Mouse (Mus musculus) left cerebral cortex, postnatal 4 days (tissue): Measurements from ENCODE around the gene Atp2a2. TPM values are rescaled to one million over a fixed set of nuclear protein-coding genes. Genes with fewer than 3 reads are reported as not detected.

ENCODE experiments used
- DNase-seq: peaks from one replicate; pipeline ENCODE4 v3.0.0-alpha.2; 2022
- intact Hi-C: fragments of 180-260 bp; cut with DNase I; formaldehyde crosslinking; loops from one replicate; pipeline ENCODE4 v1.15.1; 2025
- total RNA-seq, 2 experiments: library from RNA; stranded (reverse); gene quantifications; 2 replicates each; pipeline ENCODE4 v1.2.3; 2021

Atp2a2 gene
- total RNA-seq, 2 experiments from 2014 or later = 385 to 392 TPM

DNA sequence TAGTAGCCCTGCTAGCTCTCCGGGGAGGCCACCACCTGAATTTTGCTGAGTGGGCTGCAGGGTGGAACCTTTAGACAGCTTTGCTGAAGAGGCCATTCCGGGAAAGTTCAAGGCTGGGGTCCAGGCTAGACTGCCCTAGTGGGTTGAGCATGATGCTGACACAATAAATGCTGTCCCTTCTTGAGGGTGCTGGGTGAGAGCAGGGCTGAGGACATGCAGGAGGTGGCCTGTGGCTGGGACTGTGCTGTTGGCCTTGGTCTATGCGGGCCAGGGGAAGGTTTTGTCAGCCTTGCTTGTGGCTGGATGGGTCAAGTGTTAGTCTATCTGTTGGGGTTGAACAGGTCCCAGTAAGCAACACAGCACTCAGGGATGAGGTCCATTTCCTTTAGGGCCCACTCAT is 47.1 kb downstream of the Atp2a2 start:
- no peak for DNase-seq
- intact Hi-C loops = no loop called here

DNA sequence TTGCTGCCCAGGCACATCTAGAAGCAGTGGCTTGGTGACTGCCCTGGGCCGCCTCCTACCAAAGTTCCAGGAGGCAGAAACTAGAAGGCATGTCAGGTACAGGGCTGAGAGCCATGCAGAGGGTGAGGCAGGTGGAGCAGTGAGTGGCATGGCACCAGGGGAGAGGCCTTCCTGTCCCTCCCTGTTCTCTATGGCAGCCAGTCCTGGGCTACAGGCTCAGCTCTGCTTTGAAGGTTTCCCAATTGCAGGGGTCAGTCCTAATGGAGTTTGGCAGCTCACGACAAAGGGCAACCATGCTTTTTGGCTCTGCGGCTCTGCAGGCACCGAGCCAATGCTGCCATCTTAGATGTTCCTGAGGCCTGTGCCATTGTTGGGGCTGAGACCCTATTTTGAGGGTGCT is 47.6 kb downstream of the Atp2a2 start:
- no peak for DNase-seq
- intact Hi-C loops = no loop called here

DNA sequence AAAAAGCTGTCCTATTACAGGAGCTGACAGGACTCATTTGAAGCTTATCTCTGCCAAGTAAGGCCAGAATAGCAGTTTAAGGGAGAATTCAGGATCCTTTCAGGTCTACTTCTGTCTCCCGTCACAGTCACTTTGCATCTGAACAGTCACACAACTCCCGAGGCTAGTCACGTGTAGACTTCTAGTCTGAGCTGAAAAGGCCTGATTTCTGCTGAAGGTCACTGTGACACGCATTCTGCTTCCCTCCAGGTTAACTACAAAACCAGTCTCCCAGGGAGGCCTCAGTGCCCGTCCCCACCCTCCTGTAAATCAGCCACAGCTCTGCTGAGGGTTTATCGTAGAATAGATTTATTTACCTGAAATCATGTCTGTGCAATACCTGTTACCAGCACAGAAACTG is 48.8 kb downstream of the Atp2a2 start:
- intact Hi-C loops = no loop called here

DNA sequence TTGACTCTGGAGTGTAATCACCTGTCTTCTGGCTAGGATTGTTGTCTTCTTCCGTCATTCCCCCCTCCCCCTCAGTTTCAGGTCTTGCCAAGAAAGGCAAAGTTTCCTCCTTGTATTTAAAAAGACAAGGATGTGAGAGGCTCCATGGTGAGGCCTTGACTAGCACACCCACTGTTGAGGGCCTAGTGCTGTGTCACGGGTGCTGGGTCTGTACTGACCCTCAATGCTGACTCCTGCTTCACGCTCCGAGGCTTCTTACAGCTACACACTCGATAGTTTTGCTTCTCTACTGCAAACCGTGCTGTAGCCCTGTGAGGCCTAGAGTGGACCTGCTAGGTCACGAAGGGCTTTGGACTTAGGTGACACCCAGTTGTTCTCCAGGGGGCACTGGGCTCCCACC is 49.8 kb downstream of the Atp2a2 start:
- DNase-seq = no peak
- intact Hi-C loops = no loop called here

More for the DNA sequence above, 48.8 kb downstream of the Atp2a2 start:
- DNase-seq = no peak

DNA sequence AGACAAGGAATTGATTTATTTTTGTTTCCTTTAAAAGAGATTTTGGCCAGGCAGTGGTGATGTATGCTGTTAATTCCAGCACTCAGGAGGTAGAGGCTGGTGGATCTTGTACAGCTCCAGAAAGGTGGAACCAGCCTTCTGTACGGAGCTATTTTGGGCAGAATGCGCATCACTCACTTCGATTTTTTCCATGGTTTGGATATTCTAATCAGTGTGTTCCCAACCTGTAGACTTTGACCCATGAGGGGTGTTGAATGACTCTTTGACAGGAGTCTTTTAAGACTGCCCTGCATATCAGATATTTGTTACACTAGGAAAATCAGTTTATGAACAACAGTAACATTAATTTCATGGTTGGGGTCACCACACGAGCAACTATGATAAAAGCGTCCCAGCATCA is 50.7 kb downstream of the Atp2a2 start:
- DNase-seq = no peak
- intact Hi-C loops = no loop called here

DNA sequence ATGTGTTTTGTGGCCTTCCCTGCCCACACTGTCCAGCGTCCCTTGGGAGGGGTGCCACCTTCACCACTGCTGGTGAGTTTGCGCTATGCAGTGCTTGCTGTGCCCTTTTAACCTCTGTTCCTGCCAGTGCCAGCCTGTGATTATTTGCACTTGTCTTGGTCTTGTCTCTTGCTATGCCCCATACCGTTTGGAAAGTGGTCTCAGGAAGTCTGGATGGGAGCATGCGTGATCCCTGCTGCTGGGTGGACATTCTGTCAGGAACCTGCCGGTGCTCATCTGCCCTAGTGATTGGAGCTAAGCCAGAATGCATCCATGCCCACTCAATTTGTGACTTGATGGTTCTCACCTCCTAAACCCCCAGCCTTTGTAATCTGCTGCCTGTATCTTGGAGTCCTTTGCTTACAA is 51.1 kb downstream of the Atp2a2 start:
- intact Hi-C loops = no loop called here
- DNase-seq = no peak

DNA sequence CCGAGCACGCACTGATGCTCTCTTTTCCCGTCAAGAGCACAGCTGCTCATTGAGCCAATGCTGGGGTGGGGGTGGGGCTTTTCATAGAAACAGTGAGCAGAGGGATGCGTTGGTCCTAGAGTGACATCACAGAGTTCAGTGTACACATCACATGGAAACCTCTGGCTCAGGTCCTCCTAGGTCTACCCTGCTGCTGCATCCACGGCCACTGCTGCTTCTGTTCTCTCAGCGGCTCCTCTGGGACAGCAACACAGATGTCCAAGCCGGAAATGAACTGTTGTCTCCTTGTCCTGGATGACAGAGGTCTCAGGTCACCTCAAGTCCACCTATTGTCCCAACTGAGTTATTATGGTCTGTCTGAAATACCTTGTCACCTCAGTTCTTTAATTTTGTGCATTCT is 52.1 kb downstream of the Atp2a2 start:
- DNase-seq = no peak
- intact Hi-C loops = no loop called here

DNA sequence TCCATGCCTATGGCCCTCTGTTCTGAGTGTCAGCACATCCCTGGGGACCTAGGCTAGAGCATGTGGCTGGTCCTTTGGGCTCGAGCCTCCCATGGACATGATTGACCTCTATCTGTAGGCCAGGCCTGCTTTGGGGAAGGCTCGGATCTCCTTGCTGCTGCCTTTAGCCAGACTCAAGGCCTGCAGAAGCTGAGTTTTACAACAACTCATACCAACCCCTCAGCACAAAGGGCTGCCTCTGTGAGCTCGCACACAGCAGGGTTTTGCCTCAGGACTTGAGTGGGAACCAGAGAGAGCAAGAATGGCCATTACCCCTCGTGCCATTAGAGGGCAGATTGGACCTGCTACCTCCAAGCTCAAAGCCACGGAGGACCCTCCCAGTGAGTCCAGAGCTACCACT is 53.2 kb downstream of the Atp2a2 start:
- intact Hi-C loops = no loop called here
- no peak for DNase-seq

DNA sequence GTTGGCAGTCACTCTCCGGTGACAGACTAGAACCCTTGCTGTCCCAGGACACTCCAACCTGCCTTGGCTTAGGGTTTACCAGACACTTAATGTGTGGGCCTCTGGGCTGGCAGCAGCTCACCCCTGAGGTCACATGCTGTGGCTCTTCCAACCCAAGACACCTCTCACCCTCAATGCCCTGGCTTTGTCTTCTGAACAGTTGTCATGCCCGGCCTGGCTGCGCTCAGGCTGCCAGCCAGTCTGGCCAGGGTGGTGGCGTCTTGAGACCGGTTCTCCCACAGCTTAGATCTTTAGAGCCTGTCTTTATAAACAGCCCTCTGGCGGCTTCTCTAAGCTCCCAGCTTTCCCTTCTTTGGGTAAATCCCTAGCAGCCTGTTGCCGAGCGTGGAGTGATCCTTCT is 54.2 kb downstream of the Atp2a2 start:
- no peak for DNase-seq
- intact Hi-C loops = no loop called here

DNA sequence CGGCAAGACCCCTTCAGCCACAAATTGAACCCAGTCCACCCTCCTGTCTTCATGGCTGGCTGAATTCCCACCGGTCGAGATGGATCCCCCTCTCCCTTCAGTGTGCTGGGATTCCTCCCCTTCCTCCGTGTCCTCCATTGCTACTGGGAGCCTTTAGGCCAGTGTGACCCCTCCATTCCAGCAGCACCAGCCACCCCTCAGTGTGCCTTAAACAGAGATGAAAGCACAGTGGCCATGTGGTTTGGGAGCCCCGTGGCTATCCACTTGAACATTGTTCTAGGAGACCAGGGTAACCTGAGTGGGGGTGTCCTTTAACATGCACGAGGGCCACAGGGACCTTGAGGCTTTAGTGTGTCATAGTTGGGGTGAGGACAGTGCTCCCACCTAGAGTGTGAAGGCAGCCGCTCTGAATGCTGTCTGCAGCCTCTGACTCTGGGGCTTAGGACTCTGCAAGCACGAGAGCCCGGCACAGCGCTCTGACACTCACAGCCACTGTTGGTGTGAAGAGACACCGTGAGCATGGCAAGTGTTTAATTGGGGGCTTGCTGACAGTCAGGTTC is 56.9 kb downstream of the Atp2a2 start:
- no peak for DNase-seq
- intact Hi-C loops = no loop called here

DNA sequence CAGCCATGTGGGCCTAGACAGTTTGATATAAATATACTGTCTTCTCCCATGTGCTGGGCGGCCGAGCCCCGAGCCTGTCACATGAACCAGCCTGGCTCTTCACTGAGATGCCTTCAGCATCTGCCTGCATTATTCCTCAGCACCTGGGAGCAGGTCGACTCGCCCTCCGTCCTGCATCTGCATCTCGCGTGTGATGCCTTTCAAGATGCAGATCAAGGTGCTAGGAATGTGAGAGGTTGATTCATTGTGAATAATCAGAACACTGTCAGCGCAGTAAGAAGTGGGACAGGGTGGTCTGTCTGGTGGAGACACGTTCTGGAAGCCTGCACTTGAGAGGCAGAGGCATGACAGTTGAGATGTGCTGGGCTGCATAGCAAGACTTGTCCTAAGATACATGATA is 57.5 kb downstream of the Atp2a2 start:
- intact Hi-C loops = no loop called here
- DNase-seq = no peak

DNA sequence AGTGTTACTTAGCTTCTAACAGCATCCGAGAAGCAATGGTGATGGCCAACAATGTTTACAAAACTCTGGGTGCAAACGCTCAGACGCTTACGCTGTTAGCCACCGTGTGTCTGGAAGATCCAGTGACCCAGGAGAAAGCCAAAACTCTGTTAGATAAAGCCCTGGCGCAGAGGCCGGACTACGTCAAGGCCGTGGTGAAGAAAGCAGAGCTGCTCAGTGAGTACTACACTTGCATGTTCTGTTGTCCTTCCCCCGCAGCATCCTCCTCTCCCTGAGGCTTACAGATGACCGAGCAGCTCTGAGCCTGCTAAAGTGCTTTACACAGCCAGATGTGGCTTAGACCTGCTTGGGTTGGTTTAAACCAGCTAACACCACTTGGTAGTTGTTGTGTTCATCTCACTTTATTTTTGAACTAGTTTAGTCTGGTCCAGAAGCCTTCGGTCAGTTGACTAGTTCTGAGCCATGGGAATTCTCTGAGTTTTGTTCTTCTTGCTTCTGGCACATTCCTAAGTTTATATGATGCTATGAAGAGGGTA is 61.9 kb downstream of the Atp2a2 start:
- intact Hi-C loops = no loop called here
- no peak for DNase-seq

DNA sequence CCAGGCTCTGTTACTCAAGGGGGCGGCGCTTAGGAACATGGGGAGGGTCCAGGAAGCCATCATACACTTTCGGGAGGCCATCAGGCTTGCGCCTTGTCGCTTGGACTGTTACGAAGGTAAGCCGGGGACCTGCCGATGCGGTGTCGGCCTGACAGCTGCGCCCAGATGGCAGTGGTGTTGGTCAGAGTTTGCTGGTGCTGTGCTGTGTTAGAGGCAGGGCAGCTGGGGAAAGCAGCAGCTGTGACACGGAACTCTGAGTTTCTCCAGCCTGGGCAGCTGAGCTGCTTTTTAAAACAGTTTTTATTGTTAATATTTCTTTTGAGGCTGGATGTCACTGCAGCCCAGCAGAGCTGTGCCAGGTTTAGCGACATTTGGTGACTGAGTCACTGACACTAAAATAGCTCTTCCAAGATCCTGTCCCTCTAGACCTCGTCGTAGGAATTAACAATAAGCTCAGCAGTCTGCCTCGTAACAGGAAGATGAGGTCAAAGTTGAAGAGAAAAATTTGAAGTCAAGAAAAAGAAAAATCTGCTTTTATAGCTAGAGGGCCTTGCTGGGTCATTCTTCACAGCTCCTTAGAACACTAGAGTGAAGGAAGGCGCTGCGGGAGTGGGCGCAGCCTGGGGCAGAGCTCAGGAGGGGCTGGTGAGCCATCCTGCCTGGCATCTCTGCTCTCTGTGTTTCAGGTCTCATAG is 62.5 kb downstream of the Atp2a2 start:
- no peak for DNase-seq
- intact Hi-C loops = loop anchor here (10.0 kb wide), 1 partner anchor 285 kb away; no protein-coding TSS in a partner anchor

DNA sequence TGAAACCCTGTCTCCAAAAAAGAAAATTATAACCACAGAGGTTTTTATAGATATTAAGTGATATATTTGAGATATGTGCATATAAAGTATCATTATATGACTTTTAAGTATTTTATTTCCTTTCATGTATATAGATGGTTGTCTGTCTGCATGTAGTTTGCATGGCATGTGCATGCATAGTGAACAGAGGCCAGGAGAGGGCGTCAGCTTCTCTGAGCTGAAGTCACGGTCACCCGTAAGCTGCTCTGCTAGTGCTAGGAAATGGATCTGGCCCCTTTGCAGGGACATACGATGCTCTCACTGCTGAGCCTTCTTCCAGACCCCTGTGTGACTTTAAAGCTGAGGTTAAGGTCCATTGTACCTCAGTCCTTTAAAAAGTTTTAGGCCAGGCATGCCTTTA is 67.5 kb downstream of the Atp2a2 start:
- intact Hi-C loops = loop anchor here (10.0 kb wide), 1 partner anchor 290 kb away; no protein-coding TSS in a partner anchor

DNA sequence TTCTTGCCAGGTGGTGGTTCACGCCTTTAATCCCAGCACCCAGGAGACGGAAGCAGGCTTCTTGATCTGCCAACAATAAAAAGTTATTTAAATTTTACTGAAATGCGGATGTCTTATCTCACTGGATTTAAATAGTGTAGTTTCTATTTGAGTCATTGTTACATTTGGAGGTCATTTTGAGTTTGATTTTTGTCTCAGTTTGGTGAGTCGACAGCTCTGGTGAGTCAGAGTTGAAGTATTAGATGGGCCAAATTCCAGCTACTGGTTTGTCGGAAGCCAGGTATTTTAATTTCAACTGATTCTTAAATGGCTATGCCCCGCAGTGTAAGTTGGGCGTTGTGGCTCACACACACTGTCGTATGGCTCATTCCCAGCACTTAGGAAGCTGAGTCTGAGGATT is 70.8 kb downstream of the Atp2a2 start:
- intact Hi-C loops = loop anchor here (10.0 kb wide), 1 partner anchor 294 kb away; no protein-coding TSS in a partner anchor
- DNase-seq = no peak

More for the DNA sequence above, 67.5 kb downstream of the Atp2a2 start:
- DNase-seq = no peak

DNA sequence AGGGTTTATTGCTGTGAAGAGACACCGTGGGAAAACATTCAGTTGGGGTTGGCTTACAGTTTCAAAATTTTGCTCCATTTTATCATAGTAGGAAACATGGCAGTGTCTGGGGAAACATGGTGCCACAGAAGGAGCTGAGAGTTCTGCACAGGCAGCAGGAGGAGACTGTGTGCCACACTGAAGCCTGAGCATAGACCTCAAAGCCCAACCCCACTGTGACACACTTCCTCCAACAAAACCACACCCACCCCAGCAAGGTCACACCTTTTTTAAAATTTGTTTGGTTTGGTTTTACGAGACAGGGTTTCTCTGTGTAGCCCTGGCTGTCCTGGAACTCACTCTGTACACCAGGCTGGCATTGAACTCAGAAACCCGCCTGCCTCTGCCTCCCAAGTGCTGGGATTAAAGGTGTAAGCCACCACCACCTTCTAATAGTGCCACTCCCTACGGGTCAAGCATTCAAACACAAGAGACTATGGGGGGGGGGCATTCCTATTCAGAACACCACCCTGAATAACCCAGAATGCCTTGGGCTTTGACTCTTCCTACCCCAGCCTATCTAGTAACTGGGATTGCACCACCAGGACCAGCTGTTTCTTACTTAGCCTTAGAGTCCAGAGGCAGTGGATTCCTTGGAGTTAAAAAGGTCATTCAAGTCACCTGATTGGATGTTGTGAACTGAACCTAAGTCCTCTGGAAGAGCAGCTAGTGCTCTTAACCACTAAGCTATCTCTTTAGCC is 71.8 kb downstream of the Atp2a2 start:
- no peak for DNase-seq
- intact Hi-C loops = loop anchor here (10.0 kb wide), 1 partner anchor 295 kb away; no protein-coding TSS in a partner anchor

DNA sequence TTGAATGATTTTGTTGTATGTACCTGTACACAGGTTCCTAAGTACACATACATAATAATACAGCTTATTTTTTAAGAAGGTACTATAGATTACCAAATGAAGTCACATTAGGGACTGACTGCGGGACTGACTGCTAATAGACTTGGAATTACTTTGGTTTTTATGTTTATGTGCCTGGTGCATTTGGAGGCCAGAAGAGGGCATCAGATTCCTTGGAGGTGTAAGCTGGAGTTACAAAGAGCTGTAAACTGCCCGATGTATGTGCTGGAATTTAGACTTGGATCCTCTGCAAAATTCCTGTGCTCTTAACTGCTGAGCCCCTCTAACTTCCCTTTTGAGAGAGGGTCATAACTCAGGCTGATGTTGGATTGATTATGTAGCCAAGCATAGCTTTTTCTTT is 76.5 kb downstream of the Atp2a2 start:
- DNase-seq = no peak
- intact Hi-C loops = no loop called here

DNA sequence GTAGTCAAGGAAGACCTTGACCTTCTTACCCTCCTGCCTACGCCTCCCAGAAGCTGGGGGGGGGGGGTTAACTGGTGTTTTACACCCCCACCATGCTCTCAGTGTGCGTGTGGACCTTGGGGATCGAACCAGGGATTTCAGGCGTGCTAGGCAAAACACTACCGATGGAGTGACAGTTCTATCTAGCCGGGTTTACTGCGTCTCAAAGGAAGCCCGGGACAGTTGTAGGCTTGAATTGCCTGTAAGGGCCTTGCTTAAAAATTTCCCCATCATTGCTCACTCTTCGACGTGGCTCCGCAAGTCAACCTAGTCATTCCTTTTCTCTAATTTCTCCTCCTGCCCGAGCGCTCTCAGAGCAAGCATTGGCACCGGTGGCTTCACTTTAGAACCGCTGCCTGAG is 78.9 kb downstream of the Atp2a2 start:
- intact Hi-C loops = no loop called here

DNA sequence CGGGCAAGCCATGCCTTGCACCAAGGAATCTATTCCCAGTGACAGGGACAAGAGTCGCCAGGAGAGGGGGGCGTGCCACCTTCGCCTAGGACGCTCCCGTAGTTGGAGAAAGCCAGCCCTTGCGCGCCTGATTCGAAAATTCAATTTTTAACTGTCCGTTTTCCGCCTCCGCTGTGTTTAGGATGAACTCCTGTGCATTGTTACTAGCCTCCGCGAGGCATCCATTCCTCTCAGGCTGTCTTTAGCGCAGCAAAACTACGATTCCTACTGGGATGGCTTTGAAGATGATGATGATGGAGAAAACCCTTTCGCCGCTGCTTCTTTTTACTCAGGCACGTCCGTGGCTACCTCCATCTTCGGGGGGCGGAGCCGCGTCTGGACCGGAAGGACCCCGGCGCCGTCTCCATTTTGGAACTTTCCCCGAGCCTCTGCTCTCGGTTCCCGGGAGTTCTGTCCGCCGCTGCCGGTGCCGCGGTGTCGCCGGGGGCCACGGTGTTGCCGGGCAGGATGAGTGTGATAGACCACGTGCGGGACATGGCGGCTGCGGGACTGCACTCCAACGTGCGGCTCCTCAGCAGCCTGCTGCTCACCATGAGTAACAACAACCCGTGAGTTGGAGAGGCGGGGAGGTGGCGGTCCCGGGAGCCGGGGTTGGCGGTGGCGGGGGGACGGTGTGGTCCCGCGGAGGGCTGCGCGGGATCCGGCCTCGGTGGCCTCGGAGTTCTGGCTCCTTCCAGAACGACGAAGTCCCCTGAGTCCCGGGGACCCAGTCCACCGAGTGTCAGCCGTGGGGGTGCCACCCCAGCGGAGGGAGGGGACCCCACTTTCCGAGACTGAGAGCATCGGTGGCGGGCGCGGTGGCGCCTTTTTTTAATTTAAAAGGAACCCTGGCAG is 79.7 kb downstream of the Atp2a2 start:
- intact Hi-C loops = no loop called here
- DNase-seq = peak; percentile 89

More for the DNA sequence above, 78.9 kb downstream of the Atp2a2 start:
- no peak for DNase-seq

DNA sequence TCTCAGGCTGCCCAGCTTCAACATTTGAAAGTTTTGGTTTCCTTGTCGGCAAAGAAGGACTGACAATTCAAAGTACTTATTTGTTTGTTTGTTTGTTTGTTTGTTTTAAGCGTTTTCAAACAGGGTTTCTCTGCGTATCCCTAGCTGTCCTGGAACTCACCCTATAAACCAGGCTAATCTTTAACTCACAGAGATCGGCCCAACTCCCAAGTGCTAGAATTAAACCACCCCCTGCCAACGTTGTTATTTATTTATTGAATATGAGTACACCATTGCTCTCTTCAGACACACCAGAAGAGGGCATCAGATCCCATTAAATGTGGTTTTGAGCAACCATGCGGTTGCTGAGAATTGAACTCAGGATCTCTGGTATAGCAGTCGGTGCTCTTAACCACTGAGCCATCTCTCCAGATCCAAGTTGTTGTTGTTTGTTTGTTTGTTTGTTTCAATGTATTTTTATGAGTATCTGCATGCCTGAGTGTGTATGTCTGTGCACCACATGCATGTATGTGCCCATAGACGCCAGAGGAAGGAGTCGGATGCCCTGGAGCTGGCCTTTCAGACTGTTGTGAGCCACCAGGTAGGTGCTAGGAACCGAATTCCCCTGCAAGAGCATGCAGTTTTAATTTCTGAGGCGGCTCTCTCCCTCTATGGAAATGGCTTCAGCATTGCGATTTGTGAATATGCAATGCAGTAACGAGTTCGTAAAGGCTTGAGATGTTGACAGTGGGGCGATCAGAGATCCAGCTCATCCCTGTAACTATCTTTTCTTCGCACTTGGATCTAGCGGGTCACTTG is 80.6 kb downstream of the Atp2a2 start, which contains the start of gene Anapc7:
TSS of gene Anapc7 (plus strand) at position 423 of the 798 bp plus-strand sequence.
- no peak for DNase-seq
- intact Hi-C loops = no loop called here
